Mouse (Mus musculus): ENCODE measurements at regions not wholly inside any gene's neighbourhood (a gene's known extent, or its start where the extent isn't known, plus 50 kb on each side); places are given as distances from the start of the nearest gene placed in this dataset.

- no peak for ATAC-seq (ENCODE audit: insufficient number of reproducible peaks, low FRiP score, low TSS enrichment, low read depth)
- WGBS = 76% methylated on average over 9 of the region's 9 CpGs
- H3K4me2 ChIP-seq (ENCODE audit: low read depth, severe bottlenecking) = no peak overlapping the region
These were observed 890.6 kb downstream of the Gsdmc2 start for GRCm38 (mm10) chr15:62954322-62954820.

GRCm38 (mm10) chr15:62953215-62953941, 891.6 kb downstream of the Gsdmc2 start:
- 77% methylated on average over 6 of the region's 6 CpGs for WGBS
- Histone ChIP-seq H3K27me3 (ENCODE audit: control insufficient read depth, insufficient read depth, low read length) (no peaks in the 10 kb centered on the region), H3K36me3 (ENCODE audit: control insufficient read depth, insufficient read depth, low read length) (no peaks in the 10 kb centered on the region), H3K4me2 (ENCODE audit: low read depth, severe bottlenecking) (no peak overlapping the region), H3K27ac (replicated peaks; ENCODE audit: low read depth, low read length) (no peak overlapping the region), H3K9ac (ENCODE audit: low read length) (no peak overlapping the region), H3K4me1 (ENCODE audit: control insufficient read depth, insufficient read depth, low read length) (no peaks in the 10 kb centered on the region), H3K4me3 (ENCODE audit: low read depth, low read length) (no peak overlapping the region), H3K9me3 (ENCODE audit: control insufficient read depth, low read length) (no peaks in the 10 kb centered on the region)
- DNase-seq (ENCODE audit: low spot score) = no peak
- no peak for ATAC-seq (ENCODE audit: insufficient number of reproducible peaks, low FRiP score, low TSS enrichment, low read depth)

More at GRCm38 (mm10) chr15:62954322-62954820, 890.6 kb downstream of the Gsdmc2 start:
- no peaks in the 10 kb centered on the region for H3K27me3 ChIP-seq (ENCODE audit: control insufficient read depth, insufficient read depth, low read length)
- no peaks in the 10 kb centered on the region for H3K9me3 ChIP-seq (ENCODE audit: control insufficient read depth, low read length)
- DNase-seq (ENCODE audit: low spot score) = no peak
- no peak overlapping the region for H3K27ac ChIP-seq (replicated peaks; ENCODE audit: low read depth, low read length)
- H3K4me3 ChIP-seq (ENCODE audit: low read depth, low read length) = no peak overlapping the region
- H3K4me1 ChIP-seq (ENCODE audit: control insufficient read depth, insufficient read depth, low read length) = no peaks in the 10 kb centered on the region
- H3K36me3 ChIP-seq (ENCODE audit: control insufficient read depth, insufficient read depth, low read length) = no peaks in the 10 kb centered on the region
- H3K9ac ChIP-seq (ENCODE audit: low read length) = no peak overlapping the region

- WGBS = 68% methylated on average over 5 of the region's 5 CpGs
These were observed 892.3 kb downstream of the Gsdmc2 start for GRCm38 (mm10) chr15:62952487-62953214.

GRCm38 (mm10) chr15:62939416-62939815, 905.6 kb downstream of the Gsdmc2 start:
- H3K4me3 ChIP-seq (ENCODE audit: low read depth, low read length) = no peak overlapping the region
- H3K27ac ChIP-seq (replicated peaks; ENCODE audit: low read depth, low read length) = no peak overlapping the region
- no peaks in the 10 kb centered on the region for H3K4me1 ChIP-seq (ENCODE audit: control insufficient read depth, insufficient read depth, low read length)
- H3K9me3 ChIP-seq (ENCODE audit: control insufficient read depth, low read length) = no peaks in the 10 kb centered on the region
- no peak for ATAC-seq (ENCODE audit: insufficient number of reproducible peaks, low FRiP score, low TSS enrichment, low read depth)
- no peaks in the 10 kb centered on the region for H3K36me3 ChIP-seq (ENCODE audit: control insufficient read depth, insufficient read depth, low read length)
- H3K9ac ChIP-seq (ENCODE audit: low read length) = no peak overlapping the region
- no peaks in the 10 kb centered on the region for H3K27me3 ChIP-seq (ENCODE audit: control insufficient read depth, insufficient read depth, low read length)
- no peak overlapping the region for H3K4me2 ChIP-seq (ENCODE audit: low read depth, severe bottlenecking)
- DNase-seq (ENCODE audit: low spot score) = no peak
- WGBS = 85% methylated on average over 2 of the region's 2 CpGs

More at GRCm38 (mm10) chr15:62952487-62953214, 892.3 kb downstream of the Gsdmc2 start:
- ATAC-seq (ENCODE audit: insufficient number of reproducible peaks, low FRiP score, low TSS enrichment, low read depth) (no peak), DNase-seq (ENCODE audit: low spot score) (no peak)
- H3K27me3 ChIP-seq (ENCODE audit: control insufficient read depth, insufficient read depth, low read length) = no peaks in the 10 kb centered on the region
- H3K27ac ChIP-seq (replicated peaks; ENCODE audit: low read depth, low read length) = no peak overlapping the region
- no peaks in the 10 kb centered on the region for H3K9me3 ChIP-seq (ENCODE audit: control insufficient read depth, low read length)
- H3K4me1 ChIP-seq (ENCODE audit: control insufficient read depth, insufficient read depth, low read length) = no peaks in the 10 kb centered on the region
- no peak overlapping the region for H3K4me3 ChIP-seq (ENCODE audit: low read depth, low read length)
- no peaks in the 10 kb centered on the region for H3K36me3 ChIP-seq (ENCODE audit: control insufficient read depth, insufficient read depth, low read length)
- no peak overlapping the region for H3K4me2 ChIP-seq (ENCODE audit: low read depth, severe bottlenecking)
- H3K9ac ChIP-seq (ENCODE audit: low read length) = no peak overlapping the region

GRCm38 (mm10) chr15:62937756-62938155, 907.2 kb downstream of the Gsdmc2 start:
- Histone ChIP-seq H3K9ac (ENCODE audit: low read length) (no peak overlapping the region), H3K27me3 (ENCODE audit: control insufficient read depth, insufficient read depth, low read length) (no peaks in the 10 kb centered on the region), H3K4me3 (ENCODE audit: low read depth, low read length) (no peak overlapping the region), H3K9me3 (ENCODE audit: control insufficient read depth, low read length) (no peaks in the 10 kb centered on the region), H3K27ac (replicated peaks; ENCODE audit: low read depth, low read length) (no peak overlapping the region), H3K36me3 (ENCODE audit: control insufficient read depth, insufficient read depth, low read length) (no peaks in the 10 kb centered on the region), H3K4me1 (ENCODE audit: control insufficient read depth, insufficient read depth, low read length) (no peaks in the 10 kb centered on the region), H3K4me2 (ENCODE audit: low read depth, severe bottlenecking) (no peak overlapping the region)
- WGBS = 94% methylated on average over 4 of the region's 4 CpGs
- no peak for ATAC-seq (ENCODE audit: insufficient number of reproducible peaks, low FRiP score, low TSS enrichment, low read depth)
- no peak for DNase-seq (ENCODE audit: low spot score)

GRCm38 (mm10) chr15:62934522-62935189, 910.3 kb downstream of the Gsdmc2 start:
- Histone ChIP-seq H3K4me2 (ENCODE audit: low read depth, severe bottlenecking) (no peak overlapping the region), H3K9ac (ENCODE audit: low read length) (no peak overlapping the region), H3K36me3 (ENCODE audit: control insufficient read depth, insufficient read depth, low read length) (no peaks in the 10 kb centered on the region), H3K27ac (replicated peaks; ENCODE audit: low read depth, low read length) (no peak overlapping the region), H3K27me3 (ENCODE audit: control insufficient read depth, insufficient read depth, low read length) (no peaks in the 10 kb centered on the region), H3K9me3 (ENCODE audit: control insufficient read depth, low read length) (no peaks in the 10 kb centered on the region), H3K4me1 (ENCODE audit: control insufficient read depth, insufficient read depth, low read length) (no peaks in the 10 kb centered on the region), H3K4me3 (ENCODE audit: low read depth, low read length) (no peak overlapping the region)
- ATAC-seq (ENCODE audit: insufficient number of reproducible peaks, low FRiP score, low TSS enrichment, low read depth) (no peak), DNase-seq (ENCODE audit: low spot score) (no peak)

GRCm38 (mm10) chr15:62920520-62920919, 924.5 kb downstream of the Gsdmc2 start:
- H3K4me1 ChIP-seq (ENCODE audit: control insufficient read depth, insufficient read depth, low read length) = no peaks in the 10 kb centered on the region
- H3K27ac ChIP-seq (replicated peaks; ENCODE audit: low read depth, low read length) = no peak overlapping the region
- WGBS = 78% methylated on average over 2 of the region's 2 CpGs
- no peak for ATAC-seq (ENCODE audit: insufficient number of reproducible peaks, low FRiP score, low TSS enrichment, low read depth)
- H3K4me3 ChIP-seq (ENCODE audit: low read depth, low read length) = no peak overlapping the region
- no peak overlapping the region for H3K4me2 ChIP-seq (ENCODE audit: low read depth, severe bottlenecking)
- no peaks in the 10 kb centered on the region for H3K36me3 ChIP-seq (ENCODE audit: control insufficient read depth, insufficient read depth, low read length)
- no peak for DNase-seq (ENCODE audit: low spot score)
- H3K9me3 ChIP-seq (ENCODE audit: control insufficient read depth, low read length) = no peaks in the 10 kb centered on the region
- no peak overlapping the region for H3K9ac ChIP-seq (ENCODE audit: low read length)
- no peaks in the 10 kb centered on the region for H3K27me3 ChIP-seq (ENCODE audit: control insufficient read depth, insufficient read depth, low read length)

GRCm38 (mm10) chr15:62919264-62919663, 925.7 kb downstream of the Gsdmc2 start:
- no peak for ATAC-seq (ENCODE audit: insufficient number of reproducible peaks, low FRiP score, low TSS enrichment, low read depth)
- DNase-seq (ENCODE audit: low spot score) = no peak
- Histone ChIP-seq H3K27me3 (ENCODE audit: control insufficient read depth, insufficient read depth, low read length) (no peaks in the 10 kb centered on the region), H3K9me3 (ENCODE audit: control insufficient read depth, low read length) (no peaks in the 10 kb centered on the region), H3K36me3 (ENCODE audit: control insufficient read depth, insufficient read depth, low read length) (no peaks in the 10 kb centered on the region), H3K4me1 (ENCODE audit: control insufficient read depth, insufficient read depth, low read length) (no peaks in the 10 kb centered on the region), H3K4me2 (ENCODE audit: low read depth, severe bottlenecking) (no peak overlapping the region), H3K9ac (ENCODE audit: low read length) (no peak overlapping the region), H3K27ac (replicated peaks; ENCODE audit: low read depth, low read length) (no peak overlapping the region), H3K4me3 (ENCODE audit: low read depth, low read length) (no peak overlapping the region)
